Mouse (Mus musculus) left cerebral cortex, adult 2 months (tissue): ENCODE results near the gene Trp53. TPM values are rescaled to one million over a fixed set of nuclear protein-coding genes. Genes with fewer than 3 reads are reported as not detected.
"Not testable (repeated sequence)": the region's sequence is repeated elsewhere in the genome, so short reads cannot be mapped to it uniquely, and the experiment has no call there.

Experiments used
- DNase-seq, 2 experiments: peaks; one replicate each; pipeline ENCODE4 v3.0.0; 2021 to 2022; ENCODE audit warnings: low spot score in 2 of 2, mixed read lengths in 1 of 2; ENCODE audit errors: extremely low spot score in 1 of 2
- H3K27ac ChIP-seq: fragments of 200-600 bp; 2 replicates; pipeline ENCODE4 v1.8.1; 2022
- H3K4me3 ChIP-seq: fragments of 200-600 bp; 2 replicates; pipeline ENCODE4 v1.8.1; 2022
- CTCF ChIP-seq: fragments of 200-600 bp; IDR thresholded peaks from 2 replicates; pipeline ENCODE4 v1.8.1; 2022; ENCODE audit warnings: antibody characterized with exemption, mild to moderate bottlenecking, moderate library complexity
- intact Hi-C: fragments of 180-260 bp; cut with DNase I; formaldehyde crosslinking; loops from one replicate; pipeline ENCODE4 v1.15.1; 2025
- microRNA-seq, 2 experiments: library from miRNA; unstranded; fragments of <30 nt; microRNA quantifications; one replicate each; pipeline ENCODE4 v1.2.0; 2021
- total RNA-seq, 2 experiments: library from RNA; stranded (reverse); gene quantifications; 2 replicates each; pipeline ENCODE4 v1.2.3; 2021

Trp53 gene
- total RNA-seq, 2 experiments from 2014 or later: 23.7 TPM

GRCm38 (mm10) chr11:69620394-69621081 lies 40.4 kb downstream of the Trp53 start:
- no peak for TF ChIP-seq CTCF
- intact Hi-C loops: no loop called here
- Histone ChIP-seq H3K4me3 (no peak overlapping the region), H3K27ac (no peak overlapping the region)
- no peak for DNase-seq

GRCm38 (mm10) chr11:69621571-69622268 lies 41.6 kb downstream of the Trp53 start, which contains the start of gene Sat2:
TSS of gene Sat2 (plus strand) at chr11:69622024.
- DNase-seq: peak in 1 of 2 experiments; percentile 30
- intact Hi-C loops: no loop called here
- TF ChIP-seq CTCF: no peak
- peak within 1 kb of the TSS; percentile 85 for H3K27ac ChIP-seq
- H3K4me3 ChIP-seq: peak within 1 kb of the TSS; percentile 52

- H3K27ac ChIP-seq: peak overlapping the region; percentile 85
Measured at GRCm38 (mm10) chr11:69622406-69622805, 42.2 kb downstream of the Trp53 start.

GRCm38 (mm10) chr11:69623006-69623405 lies 42.8 kb downstream of the Trp53 start:
- TF ChIP-seq CTCF: no peak
- intact Hi-C loops: no loop called here
- 0 out of 2 replicates have a peak overlapping the region, but pooled peaks have one; percentile 28 for H3K27ac ChIP-seq
- peak overlapping the region; percentile 52; the same call in 1 of the 2 replicates for H3K4me3 ChIP-seq
- DNase-seq: no peak

More at GRCm38 (mm10) chr11:69622406-69622805, 42.2 kb downstream of the Trp53 start:
- TF ChIP-seq CTCF: no peak
- H3K4me3 ChIP-seq: peak overlapping the region; percentile 52
- DNase-seq: no peak
- intact Hi-C loops: no loop called here

GRCm38 (mm10) chr11:69624339-69624738 lies 44.2 kb downstream of the Trp53 start:
- H3K4me3 ChIP-seq, DNase-seq, H3K27ac ChIP-seq, intact Hi-C loops: not testable (repeated sequence)

- no peak overlapping the region for H3K27ac ChIP-seq
- intact Hi-C loops: no loop called here
- no peak overlapping the region for H3K4me3 ChIP-seq
- peak; percentile 91 for TF ChIP-seq CTCF
- peak; percentile 56 to 76 for DNase-seq
Measured at GRCm38 (mm10) chr11:69628286-69628685, 48.1 kb downstream of the Trp53 start.

- intact Hi-C loops: loop anchor here (5.0 kb wide), 1 partner anchor 127 kb away; the partner anchor contains the start of gene Polr2a
- TF ChIP-seq CTCF: peak; percentile 65
- no peak overlapping the region for H3K4me3 ChIP-seq
- DNase-seq: no peak
- no peak overlapping the region for H3K27ac ChIP-seq
Measured at GRCm38 (mm10) chr11:69629802-69630201, 49.6 kb downstream of the Trp53 start.

- TF ChIP-seq CTCF: peak; percentile 71
- DNase-seq: peak; percentile 100
- peak within 1 kb of the TSS; percentile 79 for H3K4me3 ChIP-seq
- intact Hi-C loops: loop anchor here (1.0 to 5.0 kb wide), 2 partner anchors 30 to 125 kb away; partner anchors contain the start of genes Mpdu1 and Polr2a
- peak within 1 kb of the TSS; percentile 85 for H3K27ac ChIP-seq
Measured at GRCm38 (mm10) chr11:69632284-69633089, 52.3 kb downstream of the Trp53 start, which contains the start of gene Fxr2. TSS of gene Fxr2 (plus strand) at chr11:69632990.

GRCm38 (mm10) chr11:69633128-69633866 lies 53.1 kb downstream of the Trp53 start:
- DNase-seq: peak in 1 of 2 experiments; percentile 47
- peak overlapping the region; percentile 85 for H3K27ac ChIP-seq
- H3K4me3 ChIP-seq: peak overlapping the region; percentile 79
- intact Hi-C loops: loop anchor here (5.0 kb wide), 1 partner anchor 124 kb away; the partner anchor contains the start of gene Polr2a
- no peak for TF ChIP-seq CTCF

- Histone ChIP-seq H3K27ac (no peak overlapping the region), H3K4me3 (no peak overlapping the region)
- intact Hi-C loops: no loop called here
- no peak for TF ChIP-seq CTCF
- DNase-seq: no peak
Measured at GRCm38 (mm10) chr11:69635471-69635870, 55.3 kb downstream of the Trp53 start.

Small RNA genes lying within 50 kb of the gene (microRNA-seq; reads per million reads assigned to microRNA genes)
- gene Mir467f: 0 reads per million in 2 experiments

Other genes with a start within 250 kb of the Trp53 start
- gene Rnf227, start 239.9 kb upstream of the Trp53 start, total RNA-seq: 100 to 1,000 TPM; 170 to 181 TPM
- gene Chd3, start 211.0 kb upstream of the Trp53 start, total RNA-seq: 100 to 1,000 TPM; 406 to 416 TPM
- gene Naa38, start 184.9 kb upstream of the Trp53 start, total RNA-seq: 100 to 1,000 TPM in 1 of 2 experiments, 10 to 100 TPM in 1; 94.0 to 113 TPM
- 10 to 100 TPM; 40.7 to 45.6 TPM for gene Cyb5d1, start 184.7 kb upstream of the Trp53 start, total RNA-seq
- 1 to 10 TPM; 2.9 to 3.8 TPM for gene Tmem88, start 182.1 kb upstream of the Trp53 start, total RNA-seq
- 10 to 100 TPM; 31.1 to 45.3 TPM for gene Kdm6b, start 166.7 kb upstream of the Trp53 start, total RNA-seq
- 1 to 10 TPM; 2.7 to 3.7 TPM for gene Dnah2, start 31.2 kb upstream of the Trp53 start, total RNA-seq
- 10 to 100 TPM; 46.6 to 63.0 TPM for gene Efnb3, start 20.2 kb upstream of the Trp53 start, total RNA-seq
- 10 to 100 TPM in 1 of 2 experiments, 1 to 10 TPM in 1; 7.6 to 10.5 TPM for gene Wrap53, start 104 bp upstream of the Trp53 start, total RNA-seq
- 100 to 1,000 TPM; 411 to 429 TPM for gene Atp1b2, start 25.6 kb downstream of the Trp53 start, total RNA-seq
- not detected for gene Shbg, start 37.5 kb downstream of the Trp53 start, total RNA-seq
- 10 to 100 TPM in 1 of 2 experiments, 1 to 10 TPM in 1; 9.9 to 13.7 TPM for gene Sat2, start 41.7 kb downstream of the Trp53 start, total RNA-seq
- 100 to 1,000 TPM; 146 TPM for gene Fxr2, start 52.6 kb downstream of the Trp53 start, total RNA-seq
- not detected for gene Sox15, start 75.0 kb downstream of the Trp53 start, total RNA-seq
- 10 to 100 TPM; 59.0 to 59.4 TPM for gene Mpdu1, start 82.3 kb downstream of the Trp53 start, total RNA-seq
- 10 to 100 TPM; 11.8 to 14.1 TPM for gene Cd68, start 85.8 kb downstream of the Trp53 start, total RNA-seq
- 100 to 1,000 TPM; 299 to 311 TPM for gene Eif4a1, start 92.1 kb downstream of the Trp53 start, total RNA-seq
- gene Senp3, start 101.7 kb downstream of the Trp53 start, total RNA-seq: 100 to 1,000 TPM; 108 to 111 TPM
- 1 to 10 TPM; 3.3 to 3.8 TPM for gene Tnfsf13, start 105.4 kb downstream of the Trp53 start, total RNA-seq
- 10 to 100 TPM in 1 of 2 experiments, 1 to 10 TPM in 1; 9.5 to 10.6 TPM for gene Tnfsf12, start 115.5 kb downstream of the Trp53 start, total RNA-seq
- 1 to 10 TPM; 1.4 to 1.9 TPM for gene Tnfsfm13, start 115.7 kb downstream of the Trp53 start, total RNA-seq
- gene Polr2a, start 178.3 kb downstream of the Trp53 start, total RNA-seq: 10 to 100 TPM; 55.1 to 56.6 TPM
- gene Slc35g3, start 181.6 kb downstream of the Trp53 start, total RNA-seq: not detected
- gene Zbtb4, start 185.6 kb downstream of the Trp53 start, total RNA-seq: 100 to 1,000 TPM; 134 to 167 TPM
- gene Chrnb1, start 215.6 kb downstream of the Trp53 start, total RNA-seq: 1 to 10 TPM; 1.0 to 1.4 TPM
- gene Fgf11, start 221.5 kb downstream of the Trp53 start, total RNA-seq: 10 to 100 TPM; 15.9 to 19.8 TPM
- gene Tmem102, start 225.3 kb downstream of the Trp53 start, total RNA-seq: under 1 TPM in 1 of 2 experiments, not detected in 1; 0.23 TPM
- not detected for gene Gm39566, start 234.9 kb downstream of the Trp53 start, total RNA-seq
- gene Spem2, start 238.1 kb downstream of the Trp53 start, total RNA-seq: not detected
- gene Spem1, start 241.8 kb downstream of the Trp53 start, total RNA-seq: under 1 TPM; 0.34 to 0.44 TPM